Mouse (Mus musculus) spleen, postnatal 4 days (tissue): Measurements from ENCODE around the gene Ppox.

Experiments used
- DNase-seq, 2 experiments: peaks; one replicate each; pipeline ENCODE4 v3.0.0; 2022; ENCODE audit warnings: low spot score in 2 of 2

The Ppox gene

GRCm38 (mm10) chr1:171285096-171285892 lies 4.3 kb upstream of the Ppox start:
- peak in 1 of 2 experiments; percentile 62 for DNase-seq

GRCm38 (mm10) chr1:171284491-171284890 lies 3.5 kb upstream of the Ppox start:
- peak in 1 of 2 experiments; percentile 65 for DNase-seq

GRCm38 (mm10) chr1:171283188-171284160 lies 2.5 kb upstream of the Ppox start:
- peak in 1 of 2 experiments; percentile 59 for DNase-seq

GRCm38 (mm10) chr1:171282086-171282805 lies 1.3 kb upstream of the Ppox start:
- peak; percentile 16 to 63 for DNase-seq

- peak; percentile 89 to 95 for DNase-seq
Observed at GRCm38 (mm10) chr1:171281528-171281923, 540 bp upstream of the Ppox start.

GRCm38 (mm10) chr1:171280250-171280915 lies 603 bp downstream of the Ppox start:
- DNase-seq = peak in 1 of 2 experiments; percentile 75

- DNase-seq = peak; percentile 19 to 67
Observed at GRCm38 (mm10) chr1:171279721-171280120, 1.3 kb downstream of the Ppox start.

GRCm38 (mm10) chr1:171279012-171279705 lies 1.8 kb downstream of the Ppox start:
- peak; percentile 14 to 63 for DNase-seq

GRCm38 (mm10) chr1:171278436-171278835 lies 2.5 kb downstream of the Ppox start:
- peak in 1 of 2 experiments; percentile 58 for DNase-seq

- DNase-seq = peak in 1 of 2 experiments; percentile 60
Observed at GRCm38 (mm10) chr1:171277736-171278135, 3.2 kb downstream of the Ppox start.

GRCm38 (mm10) chr1:171276110-171276748 lies 4.8 kb downstream of the Ppox start:
- DNase-seq = peak in 1 of 2 experiments; percentile 65

GRCm38 (mm10) chr1:171275144-171275734 lies 5.7 kb downstream of the Ppox start:
- peak in 1 of 2 experiments; percentile 55 for DNase-seq

- no peak for DNase-seq
Observed at GRCm38 (mm10) chr1:171274171-171274570, 6.8 kb downstream of the Ppox start.

- DNase-seq = no peak
Observed at GRCm38 (mm10) chr1:171272086-171272485, 8.9 kb downstream of the Ppox start.

- DNase-seq = peak in 1 of 2 experiments; percentile 64
Observed at GRCm38 (mm10) chr1:171271622-171272021, 9.4 kb downstream of the Ppox start.

- no peak for DNase-seq
Observed at GRCm38 (mm10) chr1:171271196-171271595, 9.8 kb downstream of the Ppox start.

- DNase-seq = peak in 1 of 2 experiments; percentile 74
Observed at GRCm38 (mm10) chr1:171270573-171270900, 10.4 kb downstream of the Ppox start.

- DNase-seq = peak; percentile 98 to 99
Observed at GRCm38 (mm10) chr1:171269848-171270572, 11.0 kb downstream of the Ppox start, which contains the start of gene B4galt3. Gene B4galt3 (plus strand): TSS chr1:171270328.

- DNase-seq = no peak
Observed at GRCm38 (mm10) chr1:171268341-171268740, 12.6 kb downstream of the Ppox start.
